Mouse (Mus musculus) regulatory T cell (primary cell): ENCODE data around the gene Fam126a.

ENCODE experiments used
- in situ Hi-C: fragments of 300-600 bp; cut with MboI, MseI; formaldehyde crosslinking; loops from one replicate; pipeline ENCODE4 v1.15.1; 2025; ENCODE audit warnings: high pct_unique_total_duplicates

Fam126a gene

GRCm38 (mm10) chr5:24030579-24030969 lies at the start of gene Fam126a:
Fam126a (minus strand) TSS chr5:24030690.
- in situ Hi-C loops = loop anchor here (10.0 kb wide), 1 partner anchor 1194 kb away; the partner anchor contains the start of genes E130116L18Rik and Galnt11

GRCm38 (mm10) chr5:24078420-24079179 lies 48.1 kb upstream of the Fam126a start:
- in situ Hi-C loops = no loop called here

GRCm38 (mm10) chr5:24077739-24078306 lies 47.3 kb upstream of the Fam126a start:
- in situ Hi-C loops = no loop called here

- in situ Hi-C loops = no loop called here
These were observed 46.7 kb upstream of the Fam126a start for GRCm38 (mm10) chr5:24076986-24077718.

GRCm38 (mm10) chr5:24072031-24072430 lies 41.5 kb upstream of the Fam126a start:
- in situ Hi-C loops = no loop called here

- in situ Hi-C loops = no loop called here
These were observed 38.5 kb upstream of the Fam126a start for GRCm38 (mm10) chr5:24068955-24069354.

- in situ Hi-C loops = no loop called here
These were observed 33.1 kb upstream of the Fam126a start for GRCm38 (mm10) chr5:24063545-24063944.

GRCm38 (mm10) chr5:24063034-24063433 lies 32.5 kb upstream of the Fam126a start:
- in situ Hi-C loops = no loop called here

GRCm38 (mm10) chr5:24060949-24061348 lies 30.5 kb upstream of the Fam126a start:
- in situ Hi-C loops = no loop called here

- in situ Hi-C loops = no loop called here
These were observed 27.1 kb upstream of the Fam126a start for GRCm38 (mm10) chr5:24057592-24057991.

GRCm38 (mm10) chr5:24056865-24057264 lies 26.4 kb upstream of the Fam126a start:
- in situ Hi-C loops = no loop called here

GRCm38 (mm10) chr5:24054382-24054781 lies 23.9 kb upstream of the Fam126a start:
- in situ Hi-C loops = no loop called here

- in situ Hi-C loops = no loop called here
These were observed 23.0 kb upstream of the Fam126a start for GRCm38 (mm10) chr5:24053245-24054190.

- in situ Hi-C loops = no loop called here
These were observed 21.5 kb upstream of the Fam126a start for GRCm38 (mm10) chr5:24051755-24052675.

GRCm38 (mm10) chr5:24047821-24048220 lies 17.3 kb upstream of the Fam126a start:
- in situ Hi-C loops = no loop called here

GRCm38 (mm10) chr5:24047001-24047400 lies 16.5 kb upstream of the Fam126a start:
- in situ Hi-C loops = no loop called here

GRCm38 (mm10) chr5:24045998-24046631 lies 15.6 kb upstream of the Fam126a start:
- in situ Hi-C loops = no loop called here

- in situ Hi-C loops = no loop called here
These were observed 13.9 kb upstream of the Fam126a start for GRCm38 (mm10) chr5:24044387-24044786.

- in situ Hi-C loops = no loop called here
These were observed 12.9 kb upstream of the Fam126a start for GRCm38 (mm10) chr5:24043367-24043766.

- in situ Hi-C loops = no loop called here
These were observed 10.9 kb upstream of the Fam126a start for GRCm38 (mm10) chr5:24041341-24041852.
